Mouse (Mus musculus) left cerebral cortex, postnatal 10 days (tissue): ENCODE measurements around the gene Lgals2. TPM values are rescaled to one million over a fixed set of nuclear protein-coding genes. Genes with fewer than 3 reads are reported as not detected.

Experiments
- DNase-seq, 2 experiments: peaks; one replicate each; pipeline ENCODE4 v3.0.0; 2021 to 2022; ENCODE audit warnings: low spot score in 2 of 2, mixed read lengths in 1 of 2; ENCODE audit errors: extremely low spot score in 1 of 2
- intact Hi-C: fragments of 180-260 bp; cut with DNase I; formaldehyde crosslinking; loops from one replicate; pipeline ENCODE4 v1.15.1; 2025
- microRNA-seq: library from miRNA; unstranded; fragments of <30 nt; microRNA quantifications from one replicate; pipeline ENCODE4 v1.2.0, GENCODE M21; 2022
- total RNA-seq, 2 experiments: library from RNA; stranded (reverse); gene quantifications; 2 replicates each; pipeline ENCODE4 v1.2.3; 2021

Lgals2 gene
- total RNA-seq, 2 experiments from 2014 or later, result not detected

DNA sequence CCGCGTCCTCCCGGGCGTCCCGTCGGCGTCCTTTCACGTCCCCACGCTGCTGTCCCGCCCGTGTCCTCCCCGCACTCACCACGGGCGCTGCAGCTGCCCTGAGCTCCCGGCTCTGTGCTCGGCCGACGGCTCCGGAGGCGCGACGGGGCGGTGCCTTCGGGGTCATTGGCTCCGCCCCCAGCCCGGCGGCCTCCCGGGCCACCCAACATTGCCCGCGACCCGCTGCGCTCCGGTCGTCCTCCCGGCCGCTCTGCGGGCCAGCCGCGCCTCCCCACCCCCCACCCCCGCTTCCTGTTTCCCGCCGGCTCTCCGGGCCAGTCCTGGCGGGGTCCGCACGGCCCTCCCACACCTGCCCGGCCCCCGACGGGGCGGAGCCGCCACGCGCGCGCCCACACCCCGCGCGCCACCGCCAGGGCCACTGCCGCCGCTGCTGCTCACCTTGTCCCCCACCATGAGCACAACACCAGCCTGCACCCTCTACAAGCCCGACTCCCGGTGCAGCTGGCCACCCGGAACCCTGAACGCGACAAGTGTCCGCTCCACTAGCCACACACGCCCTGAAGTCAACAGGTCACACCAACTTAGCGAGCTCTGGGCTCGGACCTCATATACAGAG is 52.4 kb downstream of the Lgals2 start, which contains the start of gene Card10:
Gene Card10 (minus strand): TSS at position 267 of the 616 bp plus-strand sequence.
- peak in 1 of 2 experiments; percentile 72 for DNase-seq
- intact Hi-C loops, result no loop called here

DNA sequence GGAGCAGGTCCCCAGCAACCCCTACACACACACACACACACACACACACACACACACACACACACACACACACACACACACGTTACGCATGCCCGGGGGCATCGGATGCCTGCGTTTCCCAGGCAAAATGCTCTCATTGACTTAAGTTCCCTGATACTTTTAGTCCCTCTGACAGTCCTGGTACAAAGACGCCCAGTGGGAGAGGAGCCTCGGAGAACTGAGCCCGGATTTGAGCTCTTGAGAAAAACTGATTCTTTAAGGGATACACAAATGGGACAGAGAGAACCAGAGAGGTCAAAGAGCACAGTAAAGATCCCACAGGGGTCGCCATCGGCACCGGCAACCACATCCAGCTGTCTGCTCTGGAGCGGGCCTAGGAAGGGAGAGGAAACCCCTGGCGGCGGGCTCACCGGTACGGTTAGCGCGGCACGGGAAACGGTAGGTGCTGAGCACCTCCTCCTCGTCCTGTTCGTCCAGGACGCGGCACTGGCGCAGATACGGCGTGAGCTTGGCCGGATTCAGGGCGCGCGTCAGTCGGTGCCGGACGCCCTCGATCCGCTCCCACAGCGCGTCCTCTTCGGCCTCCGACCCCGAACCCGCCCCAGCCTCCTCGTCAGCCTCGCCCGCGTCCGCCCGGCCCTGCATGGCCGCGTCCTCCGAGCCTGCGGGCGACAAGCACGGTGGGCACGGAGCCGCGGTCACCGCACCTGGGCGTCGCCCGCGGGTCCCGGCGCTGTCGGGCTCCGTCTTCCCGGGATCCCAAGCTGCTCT is 53.2 kb downstream of the Lgals2 start:
- intact Hi-C loops, result no loop called here

GRCm38 (mm10) chr15:78801571-78801970 is 53.8 kb downstream of the Lgals2 start:
- intact Hi-C loops, result no loop called here

More for the DNA sequence above, 53.2 kb downstream of the Lgals2 start:
- peak in 1 of 2 experiments; percentile 63 for DNase-seq

More at GRCm38 (mm10) chr15:78801571-78801970, 53.8 kb downstream of the Lgals2 start:
- no peak for DNase-seq

Small RNA genes within 50 kb of the gene (microRNA-seq; reads per million reads assigned to microRNA genes)
- 1.7 reads per million for gene Mir6955

Other genes with a start within 250 kb of the Lgals2 start
- gene Elfn2, start 136.8 kb downstream of the Lgals2 start, total RNA-seq, result 100 to 1,000 TPM in 1 of 2 experiments, 10 to 100 TPM in 1; 92.2 to 116 TPM
- 1 to 10 TPM; 6.7 to 7.6 TPM for gene Mfng, start 82.1 kb downstream of the Lgals2 start, total RNA-seq
- 1 to 10 TPM; 4.3 to 5.1 TPM for gene Card10, start 52.5 kb downstream of the Lgals2 start, total RNA-seq
- 1 to 10 TPM; 6.2 to 8.4 TPM for gene Cdc42ep1, start 12.9 kb downstream of the Lgals2 start, total RNA-seq
- gene Gga1, start 21.7 kb upstream of the Lgals2 start, total RNA-seq, result 10 to 100 TPM; 54.7 to 57.6 TPM
- not detected for gene Gm49510, start 44.1 kb upstream of the Lgals2 start, total RNA-seq
- 1 to 10 TPM; 8.7 to 9.4 TPM for gene Sh3bp1, start 44.2 kb upstream of the Lgals2 start, total RNA-seq
- 100 to 1,000 TPM; 146 to 158 TPM for gene Pdxp, start 58.4 kb upstream of the Lgals2 start, total RNA-seq
- 10 to 100 TPM; 24.1 to 25.3 TPM for gene Lgals1, start 71.2 kb upstream of the Lgals2 start, total RNA-seq
- gene Nol12, start 79.4 kb upstream of the Lgals2 start, total RNA-seq, result 10 to 100 TPM; 40.9 to 41.4 TPM
- gene Triobp, start 92.2 kb upstream of the Lgals2 start, total RNA-seq, result 10 to 100 TPM; 31.7 to 37.6 TPM
- gene H1f0, start 172.9 kb upstream of the Lgals2 start, total RNA-seq, result 10 to 100 TPM; 73.4 to 81.3 TPM
- gene Galr3, start 186.4 kb upstream of the Lgals2 start, total RNA-seq, result under 1 TPM; 0.36 to 0.45 TPM
- gene Ankrd54, start 207.4 kb upstream of the Lgals2 start, total RNA-seq, result 10 to 100 TPM; 17.9 to 20.1 TPM
- 100 to 1,000 TPM in 1 of 2 experiments, 10 to 100 TPM in 1; 95.5 to 100 TPM for gene Eif3l, start 219.7 kb upstream of the Lgals2 start, total RNA-seq